Mouse (Mus musculus) lung, postnatal 0 days (tissue): ENCODE results near the gene Cyp3a57. TPM values are rescaled to one million over a fixed set of nuclear protein-coding genes. Genes with fewer than 3 reads are reported as not detected.

ENCODE experiments used
- ATAC-seq: fragments of 200-750 bp; cut with Nextera tagmentation; 2 replicates; pipeline ENCODE4 v1.8.0; 2017; ENCODE audit warnings: moderate library complexity
- DNase-seq: peaks from one replicate; pipeline ENCODE4 v3.0.0-alpha.2; 2016; ENCODE audit warnings: low spot score
- H3K27ac ChIP-seq: fragments of 300-500 bp; sonication (generic); 2 replicates; pipeline ENCODE4 v1.5.1; 2014; ENCODE audit warnings: antibody characterized with exemption, mild to moderate bottlenecking, low read length, mixed read lengths
- H3K27me3 ChIP-seq: fragments of 300-500 bp; sonication (generic); replicated peaks from 2 replicates; pipeline ENCODE4 v1.6.1; 2014; ENCODE audit warnings: low read length, mixed read lengths; ENCODE audit not compliant: insufficient read depth
- H3K36me3 ChIP-seq: fragments of 300-500 bp; sonication (generic); 2 replicates; pipeline ENCODE4 v1.6.1; 2014; ENCODE audit warnings: low read length, mixed read lengths; ENCODE audit not compliant: insufficient read depth
- H3K4me1 ChIP-seq: fragments of 300-500 bp; sonication (generic); 2 replicates; pipeline ENCODE4 v1.6.1; 2014; ENCODE audit warnings: antibody characterized with exemption, low read depth, low read length, mixed read lengths; ENCODE audit not compliant: insufficient read depth
- H3K4me2 ChIP-seq: fragments of 300-500 bp; sonication (generic); replicated peaks from 2 replicates; pipeline ENCODE4 v1.6.1; 2014; ENCODE audit warnings: low read depth, mild to moderate bottlenecking, low read length, moderate library complexity, mixed read lengths
- H3K4me3 ChIP-seq: fragments of 300-500 bp; sonication (generic); 2 replicates; pipeline ENCODE4 v1.5.1; 2014; ENCODE audit warnings: low read depth, low read length
- H3K9ac ChIP-seq: fragments of 300-500 bp; sonication (generic); replicated peaks from 2 replicates; pipeline ENCODE4 v1.6.1; 2014; ENCODE audit warnings: low read depth, mild to moderate bottlenecking
- H3K9me3 ChIP-seq: fragments of 300-500 bp; sonication (generic); 2 replicates; pipeline ENCODE4 v1.6.1; 2016; ENCODE audit warnings: low read length, mixed read lengths
- CTCF ChIP-seq: IDR thresholded peaks from 2 replicates; pipeline ENCODE4 v1.5.1; 2016; ENCODE audit warnings: antibody characterized with exemption, mild to moderate bottlenecking
- EP300 ChIP-seq: IDR thresholded peaks from 2 replicates; pipeline ENCODE4 v1.6.1; 2016; ENCODE audit warnings: antibody characterized with exemption, mild to moderate bottlenecking, control low read depth
- WGBS: fragments of 180-500 bp; shearing (Covaris S2); extraction: QIAGEN DNeasy Blood & Tissue Kit; methylation state at CpG from one replicate; pipeline ENCODE4 v1.1.7; 2014; 5-methylcytosine and 5-hydroxymethylcytosine counted together
- polyA plus RNA-seq: library from polyadenylated mRNA; unstranded; fragments of >200 nt; fragmentation: Nextera tagmentation; extraction: Ambion mirVana; gene quantifications from 2 replicates; pipeline ENCODE4 v1.2.1, GENCODE M21; 2015

Gene Cyp3a57
- polyA plus RNA-seq, 1 experiment from 2014 or later = not detected

DNA sequence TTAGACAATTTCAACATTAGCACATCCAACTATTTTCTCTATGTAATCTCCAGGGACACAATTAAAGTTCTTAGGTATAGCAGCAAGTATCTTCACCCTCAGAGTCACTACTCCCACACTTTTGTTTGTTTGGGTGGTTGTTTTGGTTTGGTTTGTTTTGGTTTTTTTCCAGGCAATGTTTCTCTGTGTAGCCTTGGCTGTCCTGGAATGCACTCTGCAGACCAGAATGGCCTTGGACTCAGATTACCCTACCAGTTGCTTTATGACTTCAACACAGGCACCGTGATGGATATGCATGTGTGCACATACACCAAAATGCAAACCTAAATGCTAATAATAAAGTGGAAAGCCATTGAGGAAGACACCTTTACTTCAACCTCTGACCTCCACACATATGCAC lies 88.6 kb downstream of the Cyp3a57 start:
- Histone ChIP-seq H3K9ac (no peak overlapping the region), H3K27me3 (no peaks in the 10 kb centered on the region), H3K4me1 (no peaks in the 10 kb centered on the region), H3K27ac (no peak overlapping the region), H3K36me3 (no peaks in the 10 kb centered on the region), H3K4me2 (no peak overlapping the region), H3K9me3 (no peaks in the 10 kb centered on the region), H3K4me3 (no peak overlapping the region)
- DNase-seq (no peak), ATAC-seq (no peak)
- TF ChIP-seq EP300 (no peak), CTCF (no peak)
- WGBS = 72% methylated on average over 1 of the region's 1 CpGs

Other genes with a start within 250 kb of the Cyp3a57 start
- 451 and 467 TPM in 2 replicates for gene Arpc1b, start 231.1 kb upstream of the Cyp3a57 start, polyA plus RNA-seq
- gene Pdap1, start 205.0 kb upstream of the Cyp3a57 start, polyA plus RNA-seq = 47.9 and 51.1 TPM in 2 replicates
- 152 TPM in 2 replicates for gene Bud31, start 204.9 kb upstream of the Cyp3a57 start, polyA plus RNA-seq
- 12.0 and 13.0 TPM in 2 replicates for gene Ptcd1, start 178.2 kb upstream of the Cyp3a57 start, polyA plus RNA-seq
- 22.9 and 25.9 TPM in 2 replicates for gene Cpsf4, start 178.1 kb upstream of the Cyp3a57 start, polyA plus RNA-seq
- 374 and 396 TPM in 2 replicates for gene Atp5j2, start 153.2 kb upstream of the Cyp3a57 start, polyA plus RNA-seq
- 13.0 and 13.9 TPM in 2 replicates for gene Zkscan14, start 143.4 kb upstream of the Cyp3a57 start, polyA plus RNA-seq
- gene Zkscan5, start 140.7 kb upstream of the Cyp3a57 start, polyA plus RNA-seq = 7.5 and 8.1 TPM in 2 replicates
- gene Zfp655, start 113.6 kb upstream of the Cyp3a57 start, polyA plus RNA-seq = 27.6 and 32.1 TPM in 2 replicates
- 0.51 and 0.54 TPM in 2 replicates for gene Zscan25, start 64.8 kb upstream of the Cyp3a57 start, polyA plus RNA-seq
- gene Cyp3a16, start 124.4 kb downstream of the Cyp3a57 start, polyA plus RNA-seq = not detected in 2 replicates
- not detected in 2 replicates for gene Cyp3a41b, start 239.5 kb downstream of the Cyp3a57 start, polyA plus RNA-seq